ENCODE assay signal across 9 mouse cellular contexts in genomic region chr1:91483304-91484010, GRCm38 (mm10). TPM values are rescaled to one million over a fixed set of nuclear protein-coding genes. Genes with fewer than 3 reads are reported as not detected.
DNase-seq lines count a peak whose midpoint lies in the region; ATAC-seq and TF ChIP-seq lines count a peak whose summit lies in the region.
"Had no signal": no experiment of that assay in that cellular context is flagged by ENCODE, and none has a peak within 500 bp of the region (broad histone marks: within the 10 kb centered on the region; RNA-seq: fewer than 3 reads in every experiment).

No protein-coding gene starts in this region.

- ATAC-seq in erythroblast, adult 5-6 weeks (replicated peaks; ENCODE audit: low FRiP score, poor library complexity, severe bottlenecking): peak; percentile 75
- ATAC-seq in liver, embryonic 16.5 days (ENCODE audit: low read depth): peak; percentile 66; the same call in 1 of the 2 replicates

- no peaks in the 10 kb centered on the region for H3K9me3 ChIP-seq in E14TG2a.4 (ENCODE audit: low read length)
- no peaks in the 10 kb centered on the region for H3K9me3 ChIP-seq in liver, embryonic 16.5 days (replicated peaks; ENCODE audit: control insufficient read depth, low read length)

- no peaks in the 10 kb centered on the region for H3K36me3 ChIP-seq in E14TG2a.4 (ENCODE audit: insufficient read depth, low read length)
- H3K36me3 ChIP-seq in liver, embryonic 16.5 days (ENCODE audit: control insufficient read depth, insufficient read depth): no peaks in the 10 kb centered on the region
- no peaks in the 10 kb centered on the region for H3K36me3 ChIP-seq in thymus, adult 2 months (ENCODE audit: control insufficient read depth, insufficient read depth, low read length)
- H3K36me3 ChIP-seq: heart, embryonic 13.5 days had no signal

- peak; percentile 78 for TF ChIP-seq CTCF in E14TG2a.4 (conservative IDR thresholded peaks at IDR 0.05; ENCODE audit: low read length)
- TF ChIP-seq CTCF in bone marrow macrophage, adult 2 months (IDR thresholded peaks at IDR 0.05; ENCODE audit: low read depth, low read length): peak; percentile 59
- TF ChIP-seq CTCF in thymus, adult 2 months (IDR thresholded peaks at IDR 0.05; ENCODE audit: borderline replicate concordance, control insufficient read depth, extremely low read depth, insufficient read depth, low read length, poor library complexity): no peak

- no peak overlapping the region for H3K4me2 ChIP-seq in liver, embryonic 16.5 days (ENCODE audit: low read depth, low read length)
- H3K4me2 ChIP-seq: heart, embryonic 13.5 days had no signal

- H3K27me3 ChIP-seq in E14TG2a.4 (ENCODE audit: insufficient read depth, low read length): peaks cover 20% of the 10 kb centered on the region
- no peaks in the 10 kb centered on the region; the same call in 1 of the 2 replicates for H3K27me3 ChIP-seq in liver, embryonic 16.5 days (ENCODE audit: control insufficient read depth, insufficient read depth, low read depth, low read length)
- no peaks in the 10 kb centered on the region for H3K27me3 ChIP-seq in thymus, adult 2 months (ENCODE audit: control insufficient read depth, insufficient read depth, low read length)
- H3K27me3 ChIP-seq: heart, embryonic 13.5 days had no signal

- no peak overlapping the region for H3K27ac ChIP-seq in bone marrow macrophage, adult 2 months (ENCODE audit: insufficient read depth, low read depth, low read length)
- H3K27ac ChIP-seq in liver, embryonic 16.5 days (ENCODE audit: low read length): no peak overlapping the region
- no peak overlapping the region for H3K27ac ChIP-seq in thymus, adult 2 months (ENCODE audit: control insufficient read depth, insufficient read depth, low read length)
- H3K27ac ChIP-seq: heart, embryonic 13.5 days had no signal

- TF ChIP-seq POLR2A in bone marrow macrophage, adult 2 months (IDR thresholded peaks at IDR 0.05; ENCODE audit: borderline replicate concordance, low read depth, low read length): no peak
- no peak for TF ChIP-seq POLR2A in thymus, adult 2 months (IDR thresholded peaks at IDR 0.05; ENCODE audit: control insufficient read depth, extremely low read depth, insufficient read depth, low read length, poor library complexity)

- intact Hi-C loops in heart, postnatal 10 days (cut with DNase I): loop anchor here (1.0 to 5.0 kb wide), 2 partner anchors 55 to 136 kb away; no protein-coding TSS in a partner anchor

- H3K4me3 ChIP-seq in E14TG2a.4 (replicated peaks; ENCODE audit: low read length): no peak overlapping the region
- no peak overlapping the region for H3K4me3 ChIP-seq in bone marrow macrophage, adult 2 months (ENCODE audit: insufficient read depth, low read length)
- H3K4me3 ChIP-seq in liver, embryonic 16.5 days (ENCODE audit: low read depth, low read length): no peak overlapping the region
- no peak overlapping the region for H3K4me3 ChIP-seq in thymus, adult 2 months (ENCODE audit: control insufficient read depth, insufficient read depth, low read length)
- H3K4me3 ChIP-seq: heart, embryonic 13.5 days had no signal

- 35% methylated on average over 10 of the region's 10 CpGs for WGBS in liver, embryonic 16.5 days (ENCODE audit: insufficient replicate concordance)
- 46% methylated on average over 10 of the region's 10 CpGs for WGBS in thymus, adult 2 months

- DNase-seq in heart, postnatal 10 days: peak; percentile 88 to 95
- peak; percentile 88 for DNase-seq in layer of hippocampus, adult 11-12 months (ENCODE audit: low spot score)
- peak; percentile 72 for DNase-seq in ovary, postnatal 10 days (ENCODE audit: low spot score)
- DNase-seq in thymus, adult 2 months: peak; percentile 82

- H3K4me1 ChIP-seq in E14TG2a.4 (replicated peaks; ENCODE audit: low read depth, low read length): 0 out of 2 replicates have a peak, but pooled peaks cover 5% of the 10 kb centered on the region
- no peaks in the 10 kb centered on the region for H3K4me1 ChIP-seq in bone marrow macrophage, adult 2 months (ENCODE audit: control insufficient read depth, insufficient read depth, low read length)
- H3K4me1 ChIP-seq in liver, embryonic 16.5 days (ENCODE audit: control insufficient read depth, low read depth, low read length): peaks cover 6% of the 10 kb centered on the region
- H3K4me1 ChIP-seq in thymus, adult 2 months (replicated peaks; ENCODE audit: control insufficient read depth, insufficient read depth, low read length): no peaks in the 10 kb centered on the region

- no peak overlapping the region for H3K9ac ChIP-seq in liver, embryonic 16.5 days (ENCODE audit: low read depth, low read length)
- H3K9ac ChIP-seq: heart, embryonic 13.5 days had no signal

RNA-seq across cellular contexts. Expression of gene Traf3ip1, which starts 11.0 kb away (rescaled TPM):
- polyA plus RNA-seq in bone marrow macrophage, adult 2 months (2012; ENCODE audit: insufficient read depth, insufficient read length, missing spikeins): 6.9 and 7.0 TPM in 2 replicates
- total RNA-seq in erythroblast, adult 5-6 weeks (2015; ENCODE audit: low replicate concordance): 1.0 and 1.3 TPM in 2 replicates
- 0.51 and 2.6 TPM in 2 replicates for total RNA-seq in erythroblast, adult 5-6 weeks (2017; ENCODE audit: low replicate concordance)
- 1 to 10 TPM; 4.4 to 5.3 TPM for total RNA-seq in heart, postnatal 10 days (2021)
- 1.5 and 2.0 TPM in 2 replicates for polyA plus RNA-seq in liver, embryonic 16.5 days (2015; fragmentation: Nextera tagmentation; extraction: Ambion mirVana)
- 7.1 and 7.7 TPM in 2 replicates for polyA plus RNA-seq in thymus, adult 2 months (2012; rRNA removed)

RNA-seq across cellular contexts. Expression of gene Per2, which starts 24.3 kb away (rescaled TPM):
- 2.3 and 4.9 TPM in 2 replicates for polyA plus RNA-seq in bone marrow macrophage, adult 2 months (2012; ENCODE audit: insufficient read depth, insufficient read length, missing spikeins)
- 1.9 and 2.7 TPM in 2 replicates for total RNA-seq in erythroblast, adult 5-6 weeks (2015; ENCODE audit: low replicate concordance)
- total RNA-seq in erythroblast, adult 5-6 weeks (2017; ENCODE audit: low replicate concordance): 1.7 and 2.0 TPM in 2 replicates
- total RNA-seq in heart, postnatal 10 days (2021): 10 to 100 TPM in 1 of 2 experiments, 1 to 10 TPM in 1; 7.5 to 21.1 TPM
- 3.6 and 4.1 TPM in 2 replicates for polyA plus RNA-seq in liver, embryonic 16.5 days (2015; fragmentation: Nextera tagmentation; extraction: Ambion mirVana)
- polyA plus RNA-seq in thymus, adult 2 months (2012; rRNA removed): 3.3 and 3.4 TPM in 2 replicates

RNA-seq across cellular contexts. Expression of gene Asb1, which starts 56.9 kb away (rescaled TPM):
- 2.6 and 4.2 TPM in 2 replicates for polyA plus RNA-seq in bone marrow macrophage, adult 2 months (2012; ENCODE audit: insufficient read depth, insufficient read length, missing spikeins)
- 106 and 120 TPM in 2 replicates for total RNA-seq in erythroblast, adult 5-6 weeks (2015; ENCODE audit: low replicate concordance)
- total RNA-seq in erythroblast, adult 5-6 weeks (2017; ENCODE audit: low replicate concordance): 299 and 366 TPM in 2 replicates
- total RNA-seq in heart, postnatal 10 days (2021): 10 to 100 TPM; 17.6 to 19.4 TPM
- 9.2 and 9.6 TPM in 2 replicates for polyA plus RNA-seq in liver, embryonic 16.5 days (2015; fragmentation: Nextera tagmentation; extraction: Ambion mirVana)
- 8.7 and 10.4 TPM in 2 replicates for polyA plus RNA-seq in thymus, adult 2 months (2012; rRNA removed)
